Mouse (Mus musculus) hindbrain, embryonic 16.5 days (tissue): Measurements from ENCODE around the gene Ptgfrn. TPM values are rescaled to one million over a fixed set of nuclear protein-coding genes. Genes with fewer than 3 reads are reported as not detected.

ENCODE experiments used
- ATAC-seq: fragments of 200-750 bp; cut with Nextera tagmentation; 2 replicates; pipeline ENCODE4 v1.8.0; 2017; ENCODE audit warnings: moderate TSS enrichment, moderate library complexity
- H3K27ac ChIP-seq: fragments of 300-500 bp; sonication (generic); 2 replicates; pipeline ENCODE4 v1.5.1; 2014; ENCODE audit warnings: low read depth, mild to moderate bottlenecking, control low read depth, low read length, moderate library complexity
- H3K27me3 ChIP-seq: fragments of 300-500 bp; sonication (generic); replicated peaks from 2 replicates; pipeline ENCODE4 v1.6.1; 2014; ENCODE audit warnings: low read length; ENCODE audit not compliant: control insufficient read depth, insufficient read depth
- H3K36me3 ChIP-seq: fragments of 300-500 bp; sonication (generic); 2 replicates; pipeline ENCODE4 v1.6.1; 2014; ENCODE audit warnings: mild to moderate bottlenecking, low read length, moderate library complexity, mixed read lengths; ENCODE audit not compliant: control insufficient read depth, insufficient read depth
- H3K4me1 ChIP-seq: fragments of 300-500 bp; sonication (generic); 2 replicates; pipeline ENCODE4 v1.6.1; 2014; ENCODE audit warnings: low read depth, low read length; ENCODE audit not compliant: control insufficient read depth, insufficient read depth
- H3K4me2 ChIP-seq: fragments of 300-500 bp; sonication (generic); 2 replicates; pipeline ENCODE4 v1.6.1; 2014; ENCODE audit warnings: mild to moderate bottlenecking, low read length, control low read depth, moderate library complexity
- H3K4me3 ChIP-seq: fragments of 300-500 bp; sonication (generic); 2 replicates; pipeline ENCODE4 v1.5.1; 2014; ENCODE audit warnings: mild to moderate bottlenecking, low read length, control low read depth, moderate library complexity
- H3K9ac ChIP-seq: fragments of 300-500 bp; sonication (generic); 2 replicates; pipeline ENCODE4 v1.6.1; 2014; ENCODE audit warnings: low read depth, mild to moderate bottlenecking, control low read depth, low read length, moderate library complexity
- H3K9me3 ChIP-seq: fragments of 300-500 bp; sonication (generic); 2 replicates; pipeline ENCODE4 v1.6.1; 2014; ENCODE audit warnings: mild to moderate bottlenecking, low read length, moderate library complexity; ENCODE audit not compliant: control insufficient read depth
- WGBS: fragments of 180-500 bp; shearing (Covaris S2); extraction: QIAGEN DNeasy Blood & Tissue Kit; methylation state at CpG from one replicate; pipeline ENCODE4 v1.1.7; 2014; 5-methylcytosine and 5-hydroxymethylcytosine counted together
- polyA plus RNA-seq: library from polyadenylated mRNA; unstranded; fragments of >200 nt; fragmentation: Nextera tagmentation; extraction: Ambion mirVana; gene quantifications from 2 replicates; pipeline ENCODE4 v1.2.1, GENCODE M21; 2015

Ptgfrn gene
- polyA plus RNA-seq, 1 experiment from 2014 or later = 3.1 TPM

- 76% methylated on average over 6 of the region's 6 CpGs for WGBS
- Histone ChIP-seq H3K9me3 (no peaks in the 10 kb centered on the region), H3K4me3 (no peak overlapping the region), H3K27me3 (no peaks in the 10 kb centered on the region), H3K4me1 (peaks cover 3% of the 10 kb centered on the region), H3K9ac (no peak overlapping the region), H3K4me2 (no peak overlapping the region), H3K36me3 (no peaks in the 10 kb centered on the region), H3K27ac (no peak overlapping the region)
- no peak for ATAC-seq
Measured at GRCm38 (mm10) chr3:101066175-101066574, 43.9 kb downstream of the Ptgfrn start.

GRCm38 (mm10) chr3:101061865-101062585 lies 48.1 kb downstream of the Ptgfrn start:
- no peak overlapping the region for H3K27ac ChIP-seq
- no peak overlapping the region for H3K9ac ChIP-seq
- no peaks in the 10 kb centered on the region for H3K9me3 ChIP-seq
- no peaks in the 10 kb centered on the region for H3K27me3 ChIP-seq
- WGBS = 92% methylated on average over 7 of the region's 7 CpGs
- ATAC-seq = no peak
- no peaks in the 10 kb centered on the region; the same call in 1 of the 2 replicates for H3K36me3 ChIP-seq
- H3K4me2 ChIP-seq = no peak overlapping the region
- H3K4me3 ChIP-seq = no peak overlapping the region
- peaks cover 3% of the 10 kb centered on the region; the same call in 1 of the 2 replicates for H3K4me1 ChIP-seq

- H3K4me1 ChIP-seq = no peaks in the 10 kb centered on the region
- H3K9me3 ChIP-seq = no peaks in the 10 kb centered on the region
- H3K36me3 ChIP-seq = peaks cover 7% of the 10 kb centered on the region
- WGBS = 79% methylated on average over 4 of the region's 4 CpGs
- no peak overlapping the region for H3K9ac ChIP-seq
- no peak for ATAC-seq
- H3K4me2 ChIP-seq = no peak overlapping the region
- no peak overlapping the region for H3K4me3 ChIP-seq
- no peak overlapping the region for H3K27ac ChIP-seq
- H3K27me3 ChIP-seq = no peaks in the 10 kb centered on the region
Measured at GRCm38 (mm10) chr3:101059214-101059613, 50.9 kb downstream of the Ptgfrn start.

GRCm38 (mm10) chr3:101058203-101058602 lies 51.9 kb downstream of the Ptgfrn start:
- 100% methylated on average over 2 of the region's 2 CpGs for WGBS
- no peak for ATAC-seq
- Histone ChIP-seq H3K27ac (no peak overlapping the region), H3K4me3 (no peak overlapping the region), H3K4me1 (no peaks in the 10 kb centered on the region), H3K4me2 (no peak overlapping the region), H3K9ac (no peak overlapping the region), H3K36me3 (peaks cover 7% of the 10 kb centered on the region), H3K27me3 (no peaks in the 10 kb centered on the region), H3K9me3 (no peaks in the 10 kb centered on the region)

GRCm38 (mm10) chr3:101055216-101055615 lies 54.9 kb downstream of the Ptgfrn start:
- H3K36me3 ChIP-seq = peaks cover 7% of the 10 kb centered on the region
- no peaks in the 10 kb centered on the region for H3K27me3 ChIP-seq
- H3K27ac ChIP-seq = no peak overlapping the region
- H3K4me1 ChIP-seq = no peaks in the 10 kb centered on the region
- no peaks in the 10 kb centered on the region for H3K9me3 ChIP-seq
- no peak overlapping the region for H3K4me3 ChIP-seq
- no peak for ATAC-seq
- H3K9ac ChIP-seq = no peak overlapping the region
- no peak overlapping the region for H3K4me2 ChIP-seq
- WGBS = 89% methylated on average over 8 of the region's 8 CpGs

- H3K27ac ChIP-seq = no peak overlapping the region
- H3K9me3 ChIP-seq = no peaks in the 10 kb centered on the region
- H3K4me1 ChIP-seq = no peaks in the 10 kb centered on the region; the same call in 1 of the 2 replicates
- H3K4me3 ChIP-seq = no peak overlapping the region
- no peak overlapping the region for H3K4me2 ChIP-seq
- WGBS = 84% methylated on average over 4 of the region's 4 CpGs
- no peak overlapping the region for H3K9ac ChIP-seq
- H3K27me3 ChIP-seq = no peaks in the 10 kb centered on the region
- no peak for ATAC-seq
- peaks cover 7% of the 10 kb centered on the region for H3K36me3 ChIP-seq
Measured at GRCm38 (mm10) chr3:101051601-101052000, 58.5 kb downstream of the Ptgfrn start.

- H3K36me3 ChIP-seq = 0 out of 2 replicates have a peak, but pooled peaks cover 3% of the 10 kb centered on the region
- H3K27me3 ChIP-seq = no peaks in the 10 kb centered on the region
- H3K27ac ChIP-seq = no peak overlapping the region
- WGBS = 72% methylated on average over 9 of the region's 9 CpGs
- no peaks in the 10 kb centered on the region for H3K9me3 ChIP-seq
- no peak overlapping the region for H3K9ac ChIP-seq
- H3K4me2 ChIP-seq = no peak overlapping the region
- no peak overlapping the region for H3K4me3 ChIP-seq
- H3K4me1 ChIP-seq = no peaks in the 10 kb centered on the region; the same call in 1 of the 2 replicates
- ATAC-seq = no peak
Measured at GRCm38 (mm10) chr3:101049997-101050396, 60.1 kb downstream of the Ptgfrn start.

- Histone ChIP-seq H3K27me3 (no peaks in the 10 kb centered on the region), H3K9me3 (no peaks in the 10 kb centered on the region), H3K4me2 (no peak overlapping the region), H3K9ac (no peak overlapping the region), H3K4me1 (no peaks in the 10 kb centered on the region; the same call in 1 of the 2 replicates), H3K36me3 (no peaks in the 10 kb centered on the region), H3K4me3 (no peak overlapping the region), H3K27ac (no peak overlapping the region)
- WGBS = 71% methylated on average over 2 of the region's 2 CpGs
- no peak for ATAC-seq
Measured at GRCm38 (mm10) chr3:101048781-101049180, 61.3 kb downstream of the Ptgfrn start.

- H3K4me3 ChIP-seq = no peak overlapping the region
- H3K27ac ChIP-seq = no peak overlapping the region
- H3K9me3 ChIP-seq = no peaks in the 10 kb centered on the region
- H3K27me3 ChIP-seq = no peaks in the 10 kb centered on the region
- no peaks in the 10 kb centered on the region; the same call in 1 of the 2 replicates for H3K4me1 ChIP-seq
- peaks cover 5% of the 10 kb centered on the region for H3K36me3 ChIP-seq
- H3K4me2 ChIP-seq = no peak overlapping the region
- H3K9ac ChIP-seq = no peak overlapping the region
- no peak for ATAC-seq
- 71% methylated on average over 15 of the region's 15 CpGs for WGBS
Measured at GRCm38 (mm10) chr3:101047586-101048275, 62.3 kb downstream of the Ptgfrn start.
